Mouse (Mus musculus) heart, adult 8-10 months (tissue): ENCODE measurements around the gene Cux1. TPM values are rescaled to one million over a fixed set of nuclear protein-coding genes. Genes with fewer than 3 reads are reported as not detected.

ENCODE experiments used
- DNase-seq: peaks from one replicate; pipeline ENCODE4 v3.0.0; 2022; ENCODE audit warnings: low spot score
- total RNA-seq, 4 experiments: library from RNA; stranded (reverse); gene quantifications; 2 replicates each; pipeline ENCODE4 v1.2.4; 2022

The Cux1 gene
- total RNA-seq, 4 experiments from 2014 or later, result 79.3 to 102 (median 88.5) TPM

DNA sequence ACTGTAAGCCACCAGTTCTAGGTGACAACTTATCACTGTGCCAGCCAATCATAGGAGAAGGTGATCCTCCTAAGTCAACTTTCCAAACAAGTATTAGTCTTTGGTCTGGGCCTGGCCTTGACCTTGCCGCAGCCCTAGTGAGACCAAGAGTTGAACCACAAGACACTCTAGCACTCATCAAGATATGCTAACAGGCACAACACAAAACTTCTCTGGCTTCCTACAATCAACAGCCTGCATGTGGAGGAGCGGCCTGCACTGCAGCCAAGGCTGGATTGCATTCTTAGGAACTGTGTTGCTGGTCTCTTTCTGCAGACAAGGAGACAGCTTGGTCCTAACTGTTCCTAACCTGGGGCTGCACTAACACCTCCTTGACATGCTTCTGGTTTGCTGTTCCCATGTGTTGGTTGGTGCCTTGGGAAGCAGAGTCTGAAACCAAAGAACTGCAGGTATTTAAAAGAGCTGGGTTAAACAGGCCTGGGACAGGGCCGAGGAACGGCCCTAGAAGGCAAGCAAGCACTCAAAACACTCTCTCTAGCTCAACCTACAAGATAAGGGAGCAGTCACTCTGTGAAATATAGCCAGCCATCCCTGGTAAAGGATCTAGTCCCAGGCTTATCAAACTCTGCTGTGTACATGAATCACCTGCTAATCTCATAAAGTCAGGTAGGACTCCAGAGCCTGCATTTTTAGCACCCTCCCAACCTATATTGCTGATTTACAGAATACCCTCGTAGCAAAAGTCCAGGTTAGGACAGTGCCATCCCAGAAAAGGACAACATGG, 27.0 kb downstream of the Cux1 start:
- DNase-seq, result no peak

DNA sequence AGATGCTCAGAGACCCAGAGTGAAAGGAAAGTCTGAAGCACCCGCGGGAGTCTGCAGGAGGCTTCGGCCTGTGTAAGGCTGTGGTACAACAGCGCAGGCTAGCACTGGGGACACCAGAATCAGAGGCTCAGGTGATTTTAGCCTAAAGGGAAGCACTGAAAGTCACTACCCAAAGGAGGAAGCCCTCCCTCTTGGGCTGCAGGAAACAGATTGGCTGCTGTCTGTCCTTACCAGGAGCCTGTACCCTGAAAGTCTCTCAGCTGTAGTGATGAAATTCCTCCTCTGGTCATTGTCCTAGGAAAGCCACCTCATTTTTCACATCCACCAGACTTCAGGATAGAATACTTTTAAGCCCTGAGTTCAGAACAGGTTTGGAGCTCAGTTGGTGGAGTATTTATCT, 30.5 kb downstream of the Cux1 start:
- DNase-seq, result no peak

DNA sequence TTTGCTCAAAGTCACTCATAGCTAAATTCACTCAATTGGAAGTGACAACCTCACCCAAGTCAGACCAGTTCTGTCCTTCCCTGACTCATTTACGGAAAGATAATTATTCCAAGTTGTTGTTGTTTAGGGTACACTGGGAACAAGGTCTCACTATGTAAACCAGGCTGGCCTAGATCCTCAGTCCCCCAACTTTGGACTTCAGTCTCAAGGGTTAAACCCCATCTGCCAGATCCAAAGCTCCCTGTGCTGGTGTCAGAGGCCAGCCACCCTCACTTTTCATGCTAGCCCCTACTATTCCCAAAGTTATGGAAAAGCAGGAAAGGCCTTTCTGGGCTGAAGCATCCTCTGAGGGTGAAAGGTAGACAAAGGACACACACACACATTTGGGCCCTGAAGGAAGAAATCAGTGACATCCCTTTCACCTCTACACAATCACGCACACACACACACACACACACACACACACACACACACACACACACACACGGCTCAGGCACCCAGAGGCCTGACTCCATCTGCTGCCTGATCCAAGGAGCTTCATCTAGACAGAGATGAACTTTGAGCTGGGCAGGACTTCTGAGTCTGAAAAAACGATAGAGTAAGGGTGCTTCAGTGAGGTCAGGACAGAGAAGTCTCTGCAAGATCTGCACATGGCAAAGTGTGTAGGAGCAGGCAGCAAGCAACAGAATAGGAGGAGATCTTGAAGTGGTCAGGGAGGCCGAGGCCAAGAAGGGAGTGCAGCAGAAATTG, 31.1 kb downstream of the Cux1 start:
- DNase-seq, result no peak

DNA sequence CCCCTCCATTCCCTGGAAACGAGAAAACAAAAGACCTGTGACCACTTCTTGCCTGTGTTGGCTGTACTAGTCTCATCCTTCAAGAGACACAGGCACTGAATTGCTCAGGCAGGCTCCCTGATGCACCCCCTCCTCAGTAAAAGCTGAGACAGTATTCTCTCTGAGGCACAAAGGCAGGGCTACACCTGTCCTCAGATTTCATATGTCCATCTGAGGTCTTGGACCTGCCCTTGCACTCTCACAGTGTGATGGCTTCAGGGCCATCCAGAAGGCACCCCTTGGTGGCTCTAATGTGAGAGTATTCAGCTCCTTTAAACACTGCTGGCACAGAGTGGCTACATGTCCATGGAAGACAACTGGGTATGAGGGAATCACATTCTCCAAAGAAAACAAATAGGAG, 32.1 kb downstream of the Cux1 start:
- DNase-seq, result no peak

DNA sequence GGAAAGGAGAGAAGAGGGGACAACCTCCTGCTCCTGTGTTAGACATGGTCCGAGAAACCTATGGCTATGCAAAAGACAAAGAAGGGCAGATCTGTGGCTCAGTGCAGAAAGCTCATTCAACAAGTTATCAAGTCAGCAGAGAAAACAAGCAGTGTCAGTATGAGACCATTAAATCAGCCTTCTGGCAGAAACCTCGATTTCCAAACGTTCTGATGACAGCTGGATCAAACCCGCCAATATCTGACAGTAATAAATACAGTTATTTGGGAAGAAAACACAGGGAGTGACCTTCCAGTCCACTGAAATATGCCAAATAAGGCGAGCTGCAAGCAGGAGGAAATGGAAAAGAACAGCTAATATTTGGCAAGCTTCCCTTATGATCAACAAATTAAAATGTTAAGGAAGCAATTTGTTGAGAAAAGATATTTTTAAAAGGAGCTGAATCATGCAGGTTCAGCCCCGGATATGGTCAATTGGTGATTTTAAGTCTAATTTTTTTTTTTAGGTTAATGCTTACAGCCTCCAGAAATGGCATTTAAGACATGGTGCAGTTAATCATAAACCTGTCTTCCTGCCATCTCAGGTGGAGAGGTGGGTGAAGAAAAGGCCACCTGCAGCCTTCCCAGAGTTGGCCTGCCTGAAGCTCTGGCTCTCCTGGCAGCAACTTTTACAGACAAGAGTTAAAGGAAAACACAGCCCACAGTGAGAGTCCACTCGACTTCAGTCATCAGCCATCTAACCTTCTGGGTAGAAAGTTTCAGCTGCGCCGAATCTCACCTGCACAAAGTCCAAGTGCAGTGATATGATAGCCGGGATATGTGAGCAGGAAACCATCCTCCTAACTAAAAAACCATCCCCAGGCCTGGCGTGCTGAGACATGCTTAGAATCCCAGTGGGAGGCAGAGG, 33.7 kb downstream of the Cux1 start:
- peak; percentile 48 for DNase-seq

DNA sequence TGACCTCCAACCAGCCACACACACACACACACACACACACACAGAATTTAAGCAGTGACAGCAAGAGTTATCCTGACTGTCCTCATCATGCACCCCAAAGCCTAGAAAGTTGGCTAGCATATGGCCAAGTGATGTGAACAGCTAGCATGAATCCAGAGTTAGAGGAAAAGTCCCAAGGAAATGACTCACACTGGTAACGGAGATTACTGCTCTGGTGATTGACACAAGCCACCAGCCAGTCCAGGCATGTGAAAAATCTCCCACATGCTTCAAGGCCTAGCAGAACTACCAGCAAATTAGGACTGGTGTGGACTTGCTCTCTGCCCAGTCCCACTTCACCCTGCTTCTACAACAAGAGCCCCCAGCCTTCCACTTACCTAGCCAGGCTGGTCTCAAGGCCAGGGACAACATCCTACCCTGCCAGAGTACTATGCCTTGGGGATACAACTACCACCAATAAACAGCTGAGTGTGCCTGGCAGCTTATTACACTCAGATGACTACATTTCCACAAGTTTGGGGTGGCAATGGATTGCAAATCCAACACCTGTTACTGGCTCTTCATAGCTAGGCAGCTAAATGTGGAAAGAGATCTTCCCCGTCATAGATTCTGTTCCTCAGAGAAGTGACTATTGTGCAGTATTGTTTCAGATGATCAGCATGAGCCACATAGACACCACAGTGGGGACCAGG, 35.5 kb downstream of the Cux1 start:
- no peak for DNase-seq

DNA sequence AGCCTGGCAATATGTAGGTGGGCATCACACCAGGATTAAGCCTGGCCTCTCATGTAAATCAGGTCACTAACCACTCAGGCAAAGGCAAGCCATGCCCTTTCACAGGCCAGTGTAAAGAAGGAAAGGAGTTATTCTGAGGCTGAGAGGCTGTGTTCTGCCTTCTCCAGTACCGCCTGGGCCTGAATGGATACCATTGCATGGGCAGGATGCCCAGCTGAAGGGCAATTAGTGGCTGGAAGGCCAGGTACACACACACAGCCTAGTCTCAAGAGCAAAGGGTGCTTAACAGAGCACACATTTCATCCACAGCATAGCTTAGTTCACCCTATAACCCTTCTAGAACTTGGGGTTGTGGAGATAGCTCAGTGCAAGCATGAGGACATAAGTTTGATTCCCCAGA, 36.4 kb downstream of the Cux1 start:
- DNase-seq, result no peak

DNA sequence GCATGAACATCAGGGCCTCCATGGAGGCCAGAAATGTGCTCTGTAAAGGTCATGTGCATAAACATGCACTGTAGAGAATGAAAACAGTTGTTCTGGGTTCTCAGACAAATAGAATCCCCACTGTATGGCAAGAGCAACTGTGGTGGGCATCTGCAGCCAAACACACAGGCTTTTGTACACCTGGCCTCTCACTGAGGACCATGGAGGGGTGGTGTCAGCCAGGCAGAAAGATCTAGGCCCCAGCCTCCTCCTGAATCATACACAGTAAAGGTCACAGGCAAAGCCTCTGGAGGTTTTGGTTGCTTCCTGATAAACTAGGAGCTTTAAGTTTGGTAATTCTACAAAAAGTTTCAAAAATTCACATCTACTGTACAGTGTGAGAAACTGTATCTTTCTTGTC, 38.1 kb downstream of the Cux1 start:
- DNase-seq, result no peak

DNA sequence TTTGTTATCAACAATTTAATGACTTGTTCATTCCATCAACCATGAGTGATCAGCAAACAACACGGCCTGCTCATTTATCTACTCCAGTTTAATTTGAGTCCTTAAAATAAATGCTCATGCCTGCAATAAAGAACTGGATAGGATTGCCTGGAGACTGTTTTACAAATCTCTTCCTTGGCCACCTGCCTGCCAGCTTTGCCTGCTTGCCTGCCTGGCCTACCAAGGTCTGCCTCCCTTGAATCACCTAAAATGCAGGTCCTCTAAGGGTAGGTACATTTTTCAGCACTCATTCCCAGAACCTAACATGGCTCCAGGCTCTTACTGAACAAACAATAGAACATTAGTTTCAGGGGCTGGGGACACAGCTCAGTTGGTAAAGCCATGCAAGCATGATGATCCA, 39.4 kb downstream of the Cux1 start:
- DNase-seq, result no peak

DNA sequence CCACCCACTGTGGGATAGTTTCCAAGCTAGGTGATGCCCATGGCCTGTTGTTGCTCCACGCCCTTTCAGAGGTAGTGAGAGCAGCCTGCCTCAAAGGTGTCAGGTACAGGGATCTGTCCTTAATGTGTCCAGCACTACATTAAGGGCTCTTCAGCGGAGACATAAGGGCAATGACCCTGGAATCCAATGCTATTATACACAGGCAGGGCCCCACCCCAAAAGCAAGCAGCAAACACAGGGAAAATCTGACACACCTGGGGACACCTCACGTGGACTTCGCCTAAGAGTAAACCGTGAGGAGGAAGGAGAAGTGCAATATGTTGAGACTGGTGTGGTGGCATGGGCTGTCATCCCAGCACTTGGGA, 40.8 kb downstream of the Cux1 start:
- DNase-seq, result no peak

DNA sequence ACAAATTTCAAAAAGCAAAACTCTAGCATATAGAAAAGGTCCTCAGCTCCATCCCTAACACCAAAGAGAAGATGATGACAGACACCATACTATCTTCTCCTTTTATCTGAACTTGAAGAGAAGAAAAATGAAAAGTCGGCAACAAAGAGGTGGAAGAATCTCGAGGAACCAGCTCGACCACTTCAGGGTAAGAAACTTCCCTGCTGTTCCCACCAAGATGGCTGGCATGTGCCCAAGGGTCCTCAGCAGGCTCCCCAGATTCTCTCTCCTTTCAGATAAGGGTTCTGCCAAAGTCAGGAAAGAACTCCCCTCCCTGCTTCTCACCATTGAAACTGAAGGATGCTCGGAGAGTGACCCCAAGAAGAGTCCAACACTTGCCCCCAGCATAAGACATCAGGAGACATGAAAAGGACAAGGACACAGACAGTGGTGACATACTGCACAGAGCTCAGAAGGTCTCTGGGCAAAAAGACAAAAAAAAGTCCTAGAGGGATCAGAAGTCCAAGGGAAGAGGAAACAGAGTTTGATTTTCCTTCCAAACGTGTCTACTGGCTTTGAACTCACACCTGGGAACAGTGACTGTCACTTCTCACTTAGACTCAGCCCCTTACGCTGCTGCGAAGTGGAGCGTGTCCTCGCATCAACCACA, 41.3 kb downstream of the Cux1 start:
- DNase-seq, result no peak

DNA sequence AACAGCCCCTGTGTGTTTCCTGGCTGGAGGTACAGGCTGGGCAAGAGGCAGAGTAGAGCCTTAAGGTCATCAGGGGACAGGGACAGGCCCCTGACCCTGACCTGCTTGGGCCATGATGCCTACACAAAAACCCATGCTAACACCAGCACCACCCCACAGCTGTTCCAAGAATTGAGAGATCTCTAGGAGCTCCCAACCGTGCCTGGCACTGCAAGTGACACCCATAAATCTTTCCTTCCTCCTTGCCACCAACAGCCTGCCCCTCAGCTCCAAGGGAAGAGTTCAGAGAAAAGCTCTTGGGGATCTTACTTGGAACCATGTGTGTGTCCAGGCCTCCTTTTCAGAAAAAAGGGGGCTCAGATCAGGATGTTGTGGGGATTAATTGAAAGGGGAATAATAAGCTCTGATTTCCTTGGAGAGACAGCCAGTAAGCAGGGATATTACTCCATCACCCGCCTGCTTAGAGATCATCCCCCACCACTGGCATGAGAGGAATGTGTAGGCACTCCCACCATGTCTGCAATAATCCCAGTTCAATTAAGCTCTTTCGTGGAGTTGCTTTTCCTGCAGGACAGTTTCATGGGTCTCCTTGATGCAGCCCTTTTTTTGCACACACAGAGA, 44.3 kb downstream of the Cux1 start:
- no peak for DNase-seq

DNA sequence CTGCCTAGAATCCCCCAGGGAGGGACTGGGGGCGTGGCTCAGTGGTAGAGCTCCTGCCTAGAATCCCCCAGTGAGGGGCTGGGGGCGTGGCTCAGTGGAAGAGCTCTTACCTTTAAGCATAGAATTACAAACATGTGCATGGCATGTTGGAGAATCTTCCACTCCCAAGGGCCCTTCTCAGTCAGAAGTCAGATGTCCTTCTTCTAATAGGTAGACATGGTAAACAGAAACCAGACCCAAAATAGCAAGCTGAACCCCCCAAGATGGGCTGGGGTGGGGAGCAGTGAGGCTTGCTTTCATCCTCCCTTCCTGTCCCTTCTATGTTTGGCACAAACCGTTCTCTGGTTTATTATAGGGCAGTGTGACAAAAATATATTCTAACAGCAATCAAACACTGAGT, 45.6 kb downstream of the Cux1 start:
- no peak for DNase-seq

DNA sequence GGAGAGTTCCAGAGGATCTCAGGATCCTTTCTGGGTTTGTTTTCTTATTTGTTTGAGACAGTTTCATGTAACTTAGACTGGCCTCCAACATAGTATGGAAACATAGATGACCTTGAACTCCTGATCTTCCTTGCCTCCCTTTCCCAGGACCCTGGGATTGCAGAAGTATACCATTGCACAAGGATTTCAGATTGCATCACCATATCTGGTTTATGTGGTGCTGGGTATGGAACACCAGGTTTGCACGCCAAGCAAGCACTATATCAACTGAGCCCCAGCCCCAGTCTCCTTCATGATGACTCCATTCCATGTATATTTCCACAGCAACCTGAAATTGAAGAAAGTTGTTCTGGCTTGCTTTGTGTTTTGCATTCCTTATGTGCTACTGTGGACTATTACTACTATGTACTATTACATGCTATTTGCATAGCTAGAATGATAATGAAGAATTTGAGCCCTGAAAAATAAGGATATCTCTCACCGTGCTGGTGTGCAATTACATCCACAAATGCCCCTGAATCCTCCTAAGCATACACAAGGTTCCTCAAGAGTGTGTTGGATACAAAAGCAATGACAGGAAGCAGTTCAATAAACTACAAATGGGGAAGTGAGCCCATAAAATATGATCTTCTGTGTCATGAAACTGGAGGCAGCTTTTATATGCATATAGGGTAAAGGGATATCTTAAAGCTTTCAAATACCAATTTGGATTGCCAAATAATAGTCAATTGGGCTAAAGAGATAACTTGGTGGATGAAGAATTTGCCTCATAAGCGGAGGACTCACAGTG, 48.4 kb downstream of the Cux1 start:
- no peak for DNase-seq

DNA sequence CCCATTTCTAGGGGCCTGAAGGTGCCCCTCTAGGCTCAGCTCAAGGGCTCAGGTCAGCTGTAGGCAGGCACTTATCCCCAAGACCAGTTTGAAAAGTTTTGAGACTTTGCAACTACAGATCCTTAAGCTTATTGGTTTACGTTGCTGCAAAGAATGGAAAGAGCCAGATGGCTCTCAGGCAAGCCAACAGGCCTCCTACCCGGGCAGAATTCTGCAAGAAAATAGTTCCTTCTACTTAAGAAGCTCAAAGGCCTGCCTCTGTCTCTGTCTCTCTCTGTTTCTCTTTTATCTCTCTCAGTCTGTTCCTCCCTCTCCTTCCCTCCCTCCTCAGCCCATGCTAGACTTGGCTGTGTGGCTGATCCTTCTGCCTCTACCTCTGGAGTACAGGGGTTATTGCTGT, 49.8 kb downstream of the Cux1 start:
- no peak for DNase-seq

DNA sequence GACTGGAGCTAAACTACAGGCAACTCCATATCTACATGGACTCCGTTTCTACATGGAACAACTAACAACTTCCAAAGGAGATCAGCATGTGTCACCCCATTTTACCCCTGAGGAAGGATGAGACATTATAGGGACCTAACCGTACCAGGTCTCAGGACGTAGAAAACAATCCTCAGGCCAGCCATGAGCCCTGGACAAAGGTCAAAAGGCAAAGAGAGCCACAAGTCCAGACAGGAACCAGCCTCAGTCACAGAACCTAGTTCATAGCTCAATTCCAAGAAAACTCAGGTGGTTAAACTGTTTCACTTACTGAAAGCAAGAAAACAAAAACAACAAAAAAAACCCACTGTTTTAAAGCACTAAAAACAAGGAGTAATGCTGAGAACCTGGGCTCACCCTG, 50.7 kb downstream of the Cux1 start:
- no peak for DNase-seq

DNA sequence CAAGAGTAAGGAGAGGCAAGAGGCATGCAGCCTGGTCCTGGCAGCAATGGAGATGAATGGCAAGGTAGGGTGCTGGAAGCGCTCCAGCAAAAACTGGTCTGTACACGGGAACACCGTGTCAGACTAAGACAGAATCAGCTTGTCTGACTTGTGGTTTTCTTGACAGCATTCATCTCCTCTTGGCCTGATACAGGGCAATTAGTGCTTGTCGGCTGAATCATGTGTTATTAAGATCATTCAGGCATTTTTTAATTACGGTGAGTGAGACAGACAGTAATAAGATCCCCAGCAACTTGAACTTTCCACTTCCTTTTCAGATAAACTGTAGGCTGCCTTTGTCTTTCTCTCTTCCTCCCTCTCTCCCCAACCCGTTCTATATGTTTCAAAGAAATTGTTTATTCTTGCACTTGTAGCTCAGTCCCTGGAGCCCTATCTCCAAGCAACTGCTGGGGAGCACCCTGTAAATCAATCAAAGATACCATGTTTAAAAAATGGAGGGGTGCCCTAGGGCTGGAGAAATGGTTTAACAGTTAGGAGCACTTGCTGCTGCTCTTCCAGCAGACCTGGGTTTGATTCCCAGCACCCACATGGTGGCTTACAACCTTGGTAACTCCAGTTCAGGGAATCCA, 53.1 kb downstream of the Cux1 start:
- no peak for DNase-seq

DNA sequence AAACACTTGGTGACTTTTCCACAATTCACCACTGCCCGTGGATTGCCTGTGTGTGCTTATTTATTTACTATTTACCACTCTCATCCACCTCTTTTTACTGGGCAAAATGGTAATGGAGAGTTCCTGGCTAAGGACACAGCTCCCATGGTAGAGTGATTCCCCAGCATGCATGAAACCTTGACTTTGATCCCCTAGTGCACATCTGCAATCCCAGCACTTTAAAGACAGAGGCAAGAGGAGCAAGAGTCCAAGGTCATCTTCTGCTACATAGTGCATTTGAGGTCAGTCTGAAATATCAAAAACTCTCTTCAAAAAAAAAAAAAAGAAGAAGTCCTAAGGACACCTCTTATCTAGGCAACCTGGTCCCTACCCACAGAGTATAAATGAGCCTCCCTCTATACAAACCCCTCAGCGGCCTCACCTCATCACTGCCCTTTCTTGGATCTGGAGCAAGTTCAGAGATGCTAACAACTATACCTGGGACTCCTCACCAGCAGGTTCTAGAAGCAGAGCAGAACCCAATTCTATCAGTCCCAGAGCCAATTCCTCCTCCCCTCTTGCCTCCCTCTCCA, 55.1 kb downstream of the Cux1 start:
- no peak for DNase-seq

DNA sequence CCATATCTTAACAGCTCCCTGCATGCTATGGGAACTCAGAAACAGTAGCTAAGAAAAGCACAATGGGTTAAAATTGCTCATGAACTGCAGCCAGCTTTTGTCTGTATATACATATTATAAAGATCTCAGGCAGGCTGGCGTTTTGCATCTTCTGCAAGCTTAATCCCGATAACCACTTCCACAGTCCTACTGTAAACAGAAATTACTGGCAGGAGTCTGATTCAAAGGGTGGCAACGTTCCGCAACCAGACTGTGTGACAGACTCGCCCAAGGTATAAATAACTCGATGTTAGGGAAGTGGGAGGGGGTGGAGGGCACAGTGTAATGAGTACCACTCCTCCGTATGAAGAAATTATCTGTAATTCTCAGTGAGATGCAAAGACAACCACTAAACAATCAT, 55.9 kb downstream of the Cux1 start:
- no peak for DNase-seq
